Mouse (Mus musculus) neural tube, embryonic 11.5 days (tissue): ENCODE results near the gene Capn8. TPM values are rescaled to one million over a fixed set of nuclear protein-coding genes. Genes with fewer than 3 reads are reported as not detected.

Experiments
- ATAC-seq: fragments of 200-750 bp; cut with Nextera tagmentation; 2 replicates; pipeline ENCODE4 v1.8.0; 2017; ENCODE audit warnings: moderate number of reproducible peaks, mild to moderate bottlenecking, moderate TSS enrichment, moderate library complexity; ENCODE audit not compliant: insufficient read depth, low FRiP score, low TSS enrichment
- DNase-seq: peaks from one replicate; pipeline ENCODE4 v3.0.0-alpha.2; 2015; ENCODE audit warnings: low spot score
- H3K27ac ChIP-seq: fragments of 300-500 bp; sonication (generic); 2 replicates; pipeline ENCODE4 v1.5.1; 2014; ENCODE audit warnings: low read depth, mild to moderate bottlenecking, low read length
- H3K27me3 ChIP-seq: fragments of 300-500 bp; sonication (generic); 2 replicates; pipeline ENCODE4 v1.6.1; 2014; ENCODE audit warnings: mild to moderate bottlenecking, low read length, mixed read lengths; ENCODE audit not compliant: control insufficient read depth, insufficient read depth
- H3K36me3 ChIP-seq: fragments of 300-500 bp; sonication (generic); 2 replicates; pipeline ENCODE4 v1.6.1; 2014; ENCODE audit warnings: mild to moderate bottlenecking, low read length, moderate library complexity, mixed read lengths; ENCODE audit not compliant: control insufficient read depth, insufficient read depth
- H3K4me1 ChIP-seq: fragments of 300-500 bp; sonication (generic); 2 replicates; pipeline ENCODE4 v1.6.1; 2014; ENCODE audit warnings: low read length, mixed read lengths; ENCODE audit not compliant: control insufficient read depth, insufficient read depth
- H3K4me2 ChIP-seq: fragments of 300-500 bp; sonication (generic); 2 replicates; pipeline ENCODE4 v1.6.1; 2014; ENCODE audit warnings: low read depth, mild to moderate bottlenecking, moderate library complexity
- H3K4me3 ChIP-seq: fragments of 300-500 bp; sonication (generic); 2 replicates; pipeline ENCODE4 v1.5.1; 2014; ENCODE audit warnings: low read depth, low read length
- H3K9ac ChIP-seq: fragments of 300-500 bp; sonication (generic); 2 replicates; pipeline ENCODE4 v1.6.1; 2014; ENCODE audit warnings: mild to moderate bottlenecking, low read length
- H3K9me3 ChIP-seq: fragments of 300-500 bp; sonication (generic); 2 replicates; pipeline ENCODE4 v1.6.1; 2016; ENCODE audit warnings: low read length; ENCODE audit not compliant: control insufficient read depth
- WGBS: fragments of 180-500 bp; shearing (Covaris S2); extraction: QIAGEN DNeasy Blood & Tissue Kit; methylation state at CpG from one replicate; pipeline ENCODE4 v1.1.7; 2014; 5-methylcytosine and 5-hydroxymethylcytosine counted together
- polyA plus RNA-seq: library from polyadenylated mRNA; unstranded; fragments of >200 nt; fragmentation: Nextera tagmentation; extraction: Ambion mirVana; gene quantifications from 2 replicates; pipeline ENCODE4 v1.2.1, GENCODE M21; 2014

Capn8 gene
- polyA plus RNA-seq, 1 experiment from 2014 or later: not detected

GRCm38 (mm10) chr1:182585162-182585840 lies 20.5 kb downstream of the Capn8 start:
- Histone ChIP-seq H3K4me2 (peak overlapping the region; percentile 37), H3K27ac (no peak overlapping the region), H3K27me3 (no peaks in the 10 kb centered on the region), H3K36me3 (no peaks in the 10 kb centered on the region), H3K9ac (no peak overlapping the region), H3K4me3 (0 out of 2 replicates have a peak overlapping the region, but pooled peaks have one; percentile 6), H3K4me1 (no peaks in the 10 kb centered on the region), H3K9me3 (no peaks in the 10 kb centered on the region)
- ATAC-seq: no peak
- 27% methylated on average over 16 of the region's 16 CpGs for WGBS
- no peak for DNase-seq

GRCm38 (mm10) chr1:182587706-182588105 lies 22.9 kb downstream of the Capn8 start:
- H3K4me2 ChIP-seq: no peak overlapping the region
- H3K4me3 ChIP-seq: no peak overlapping the region
- H3K27me3 ChIP-seq: no peaks in the 10 kb centered on the region
- H3K4me1 ChIP-seq: no peaks in the 10 kb centered on the region
- H3K27ac ChIP-seq: no peak overlapping the region
- no peaks in the 10 kb centered on the region for H3K36me3 ChIP-seq
- WGBS: 66% methylated on average over 4 of the region's 4 CpGs
- ATAC-seq: no peak
- H3K9ac ChIP-seq: no peak overlapping the region
- H3K9me3 ChIP-seq: no peaks in the 10 kb centered on the region
- DNase-seq: no peak

- no peak overlapping the region for H3K4me3 ChIP-seq
- DNase-seq: no peak
- H3K9ac ChIP-seq: no peak overlapping the region
- no peak overlapping the region for H3K27ac ChIP-seq
- H3K36me3 ChIP-seq: no peaks in the 10 kb centered on the region
- no peaks in the 10 kb centered on the region for H3K9me3 ChIP-seq
- H3K4me1 ChIP-seq: no peaks in the 10 kb centered on the region
- H3K27me3 ChIP-seq: no peaks in the 10 kb centered on the region
- 77% methylated on average over 7 of the region's 7 CpGs for WGBS
- ATAC-seq: no peak
- no peak overlapping the region for H3K4me2 ChIP-seq
Measured at GRCm38 (mm10) chr1:182591491-182591890, 26.7 kb downstream of the Capn8 start.

GRCm38 (mm10) chr1:182592436-182592835 lies 27.6 kb downstream of the Capn8 start:
- no peaks in the 10 kb centered on the region for H3K9me3 ChIP-seq
- no peak for ATAC-seq
- no peaks in the 10 kb centered on the region for H3K27me3 ChIP-seq
- H3K27ac ChIP-seq: no peak overlapping the region
- DNase-seq: no peak
- no peak overlapping the region for H3K9ac ChIP-seq
- no peaks in the 10 kb centered on the region for H3K4me1 ChIP-seq
- no peak overlapping the region for H3K4me2 ChIP-seq
- H3K4me3 ChIP-seq: no peak overlapping the region
- H3K36me3 ChIP-seq: no peaks in the 10 kb centered on the region
- WGBS: 63% methylated on average over 4 of the region's 4 CpGs

- ATAC-seq: no peak
- 65% methylated on average over 17 of the region's 17 CpGs for whole genome bisulfite sequencing
- H3K27ac ChIP-seq: no peak overlapping the region
Measured at GRCm38 (mm10) chr1:182605330-182606150, 40.7 kb downstream of the Capn8 start.

GRCm38 (mm10) chr1:182609701-182610335 lies 45.0 kb downstream of the Capn8 start:
- WGBS: 78% methylated on average over 4 of the region's 4 CpGs
- DNase-seq: no peak
- Histone ChIP-seq H3K9ac (no peak overlapping the region), H3K9me3 (no peaks in the 10 kb centered on the region), H3K4me3 (no peak overlapping the region), H3K4me1 (0 out of 2 replicates have a peak, but pooled peaks cover 2% of the 10 kb centered on the region), H3K27me3 (no peaks in the 10 kb centered on the region), H3K4me2 (no peak overlapping the region), H3K27ac (no peak overlapping the region), H3K36me3 (no peaks in the 10 kb centered on the region)
- ATAC-seq: no peak

More at GRCm38 (mm10) chr1:182605330-182606150, 40.7 kb downstream of the Capn8 start:
- Histone ChIP-seq H3K36me3 (no peaks in the 10 kb centered on the region), H3K4me2 (no peak overlapping the region), H3K4me1 (no peaks in the 10 kb centered on the region; the same call in 1 of the 2 replicates), H3K9me3 (no peaks in the 10 kb centered on the region), H3K4me3 (no peak overlapping the region), H3K9ac (no peak overlapping the region), H3K27me3 (no peaks in the 10 kb centered on the region)
- DNase-seq: no peak

- Histone ChIP-seq H3K27ac (no peak overlapping the region), H3K27me3 (no peaks in the 10 kb centered on the region), H3K4me2 (no peak overlapping the region), H3K4me3 (no peak overlapping the region), H3K9ac (no peak overlapping the region), H3K9me3 (no peaks in the 10 kb centered on the region), H3K36me3 (no peaks in the 10 kb centered on the region), H3K4me1 (0 out of 2 replicates have a peak, but pooled peaks cover 2% of the 10 kb centered on the region)
- 59% methylated on average over 1 of the region's 1 CpGs for WGBS
- ATAC-seq (no peak), DNase-seq (no peak)
Measured at GRCm38 (mm10) chr1:182615465-182615864, 50.7 kb downstream of the Capn8 start.

- WGBS: 54% methylated on average over 16 of the region's 16 CpGs
- Histone ChIP-seq H3K36me3 (no peaks in the 10 kb centered on the region), H3K4me1 (no peaks in the 10 kb centered on the region), H3K27me3 (no peaks in the 10 kb centered on the region), H3K4me3 (no peak overlapping the region), H3K4me2 (no peak overlapping the region), H3K9me3 (no peaks in the 10 kb centered on the region), H3K27ac (peak overlapping the region; percentile 17; the same call in 1 of the 2 replicates), H3K9ac (no peak overlapping the region)
- ATAC-seq: peak; percentile 81
- DNase-seq: peak; percentile 76
Measured at GRCm38 (mm10) chr1:182618200-182618947, 53.6 kb downstream of the Capn8 start.
